Mouse (Mus musculus) CH12.LX (cell line): ENCODE data around the gene Ctsj. TPM values are rescaled to one million over a fixed set of nuclear protein-coding genes. Genes with fewer than 3 reads are reported as not detected.

ENCODE experiments used
- DNase-seq: peaks from one replicate; pipeline ENCODE4 v3.0.0-alpha.2; 2013; ENCODE audit errors: extremely low read depth
- H3K27ac ChIP-seq: 2 replicates; pipeline ENCODE4 v1.5.1; 2012; ENCODE audit warnings: low read depth, mild to moderate bottlenecking, control low read depth, moderate library complexity; ENCODE audit not compliant: insufficient read depth
- H3K27me3 ChIP-seq: replicated peaks from 2 replicates; pipeline ENCODE3; 2012; ENCODE audit warnings: inconsistent platforms
- H3K36me3 ChIP-seq, 2 experiments: replicated peaks in 1 of 2; 2 replicates each; pipeline versions ENCODE3 to v1.6.1; 2012; ENCODE audit warnings: inconsistent platforms in 1 of 2, low read length in 1 of 2, mild to moderate bottlenecking in 1 of 2, mixed read lengths in 1 of 2, moderate library complexity in 1 of 2; ENCODE audit not compliant: control insufficient read depth in 1 of 2, insufficient read depth in 1 of 2
- H3K4me1 ChIP-seq, 2 experiments: 2 replicates each; pipeline ENCODE4 v1.6.1; 2012; ENCODE audit warnings: inconsistent platforms in 1 of 2, moderate library complexity in 1 of 2; ENCODE audit not compliant: insufficient read depth in 2 of 2, control insufficient read depth in 1 of 2
- H3K4me2 ChIP-seq: 2 replicates; pipeline ENCODE4 v1.6.1; 2012; ENCODE audit warnings: low read depth, mild to moderate bottlenecking, control low read depth; ENCODE audit not compliant: poor library complexity, insufficient read depth, severe bottlenecking
- H3K4me3 ChIP-seq, 3 experiments: fragments of 150-350 bp in 1 of 3; sonication (generic) in 1 of 3; replicated peaks in 1 of 3; 2 replicates each; pipeline versions ENCODE3 to v1.5.1; 2011 to 2012; ENCODE audit warnings: low read depth in 2 of 3, low read length in 2 of 3, mild to moderate bottlenecking in 2 of 3, moderate library complexity in 2 of 3, control low read depth in 1 of 3, improper control_type of control experiment in 1 of 3, inconsistent platforms in 1 of 3, mixed read lengths in 1 of 3; ENCODE audit not compliant: poor library complexity in 1 of 3
- H3K79me2 ChIP-seq: replicated peaks from 2 replicates; pipeline ENCODE4 v1.6.1; 2012; ENCODE audit warnings: mild to moderate bottlenecking, moderate library complexity; ENCODE audit not compliant: control insufficient read depth, poor library complexity, insufficient read depth, severe bottlenecking; ENCODE audit errors: extremely low read depth
- H3K9ac ChIP-seq: 2 replicates; pipeline ENCODE4 v1.6.1; 2012; ENCODE audit warnings: low read depth, mild to moderate bottlenecking, control low read depth, moderate library complexity; ENCODE audit not compliant: insufficient read depth
- H3K9me3 ChIP-seq: replicated peaks from 2 replicates; pipeline ENCODE3; 2012; ENCODE audit warnings: low read length, inconsistent platforms, mixed read lengths
- CHD1 ChIP-seq: IDR thresholded peaks from 2 replicates; pipeline ENCODE4 v1.6.1; 2012; ENCODE audit warnings: low read depth, low read length, improper control_type of control experiment, inconsistent platforms
- CHD2 ChIP-seq: IDR thresholded peaks from 2 replicates; pipeline ENCODE4 v1.6.1; 2011; ENCODE audit warnings: low read length, improper control_type of control experiment
- CTCF ChIP-seq, 2 experiments: IDR thresholded peaks in 1 of 2; conservative IDR thresholded peaks in 1 of 2; 2 replicates each; pipeline ENCODE4 v1.5.1; 2011 to 2012; ENCODE audit warnings: low read depth in 2 of 2, low read length in 2 of 2, improper control_type of control experiment in 1 of 2, inconsistent platforms in 1 of 2, mild to moderate bottlenecking in 1 of 2, moderate library complexity in 1 of 2
- ETS1 ChIP-seq: conservative IDR thresholded peaks from 2 replicates; pipeline ENCODE4 v1.6.1; 2012; ENCODE audit warnings: low read depth, mild to moderate bottlenecking, inconsistent platforms, low read length, improper control_type of control experiment, moderate library complexity
- GABPA ChIP-seq: IDR thresholded peaks from 2 replicates; pipeline ENCODE4 v1.6.1; 2012; ENCODE audit warnings: low read depth, low read length, improper control_type of control experiment, inconsistent platforms; ENCODE audit not compliant: insufficient replicate concordance
- HCFC1 ChIP-seq: IDR thresholded peaks from 2 replicates; pipeline ENCODE4 v1.6.1; 2012; ENCODE audit warnings: low read depth, mild to moderate bottlenecking, inconsistent platforms, low read length, improper control_type of control experiment
- JUND ChIP-seq: conservative IDR thresholded peaks from 2 replicates; pipeline ENCODE4 v1.6.1; 2011; ENCODE audit warnings: low read depth, low read length, improper control_type of control experiment
- KAT2A ChIP-seq: IDR thresholded peaks from 2 replicates; pipeline ENCODE4 v1.6.1; 2012; ENCODE audit warnings: low read length, improper control_type of control experiment, inconsistent platforms; ENCODE audit not compliant: insufficient replicate concordance
- MAFK ChIP-seq: IDR thresholded peaks from 2 replicates; pipeline ENCODE4 v1.6.1; 2011; ENCODE audit warnings: low read length, improper control_type of control experiment; ENCODE audit not compliant: insufficient replicate concordance
- MAX ChIP-seq: IDR thresholded peaks from 2 replicates; pipeline ENCODE4 v1.6.1; 2011; ENCODE audit warnings: low read length, improper control_type of control experiment
- MEF2A ChIP-seq: IDR thresholded peaks from 2 replicates; pipeline ENCODE4 v1.6.1; 2014; ENCODE audit warnings: low read depth, mild to moderate bottlenecking, inconsistent platforms, low read length, improper control_type of control experiment, borderline replicate concordance
- MXI1 ChIP-seq: IDR thresholded peaks from 2 replicates; pipeline ENCODE4 v1.6.1; 2011; ENCODE audit warnings: mild to moderate bottlenecking, low read depth, low read length, improper control_type of control experiment
- MYC ChIP-seq: IDR thresholded peaks from 2 replicates; pipeline ENCODE4 v1.6.1; 2011; ENCODE audit warnings: low read depth, mild to moderate bottlenecking, improper control_type of control experiment, low read length
- NELFE ChIP-seq: IDR thresholded peaks from 2 replicates; pipeline ENCODE4 v1.6.1; 2011; ENCODE audit warnings: low read depth, low read length, improper control_type of control experiment
- NRF1 ChIP-seq: IDR thresholded peaks from 2 replicates; pipeline ENCODE4 v1.6.1; 2014; ENCODE audit warnings: low read depth, mild to moderate bottlenecking, inconsistent platforms, low read length, improper control_type of control experiment, moderate library complexity
- POLR2A ChIP-seq: IDR thresholded peaks from 2 replicates; pipeline ENCODE4 v1.6.1; 2011; ENCODE audit warnings: low read depth, mild to moderate bottlenecking, improper control_type of control experiment, low read length
- POLR2AphosphoS2 ChIP-seq: IDR thresholded peaks from 2 replicates; pipeline ENCODE4 v1.6.1; 2011; ENCODE audit warnings: low read depth, low read length, improper control_type of control experiment
- RAD21 ChIP-seq: IDR thresholded peaks from 2 replicates; pipeline ENCODE4 v1.6.1; 2011; ENCODE audit warnings: low read depth, mild to moderate bottlenecking, low read length, improper control_type of control experiment, moderate library complexity
- RCOR1 ChIP-seq: conservative IDR thresholded peaks from 2 replicates; pipeline ENCODE4 v1.6.1; 2012; ENCODE audit warnings: low read depth, mild to moderate bottlenecking, inconsistent platforms, low read length, improper control_type of control experiment
- SIN3A ChIP-seq: IDR thresholded peaks from 2 replicates; pipeline ENCODE4 v1.6.1; 2012; ENCODE audit warnings: low read length, improper control_type of control experiment, inconsistent platforms
- TCF12 ChIP-seq: IDR thresholded peaks from 2 replicates; pipeline ENCODE4 v1.6.1; 2014; ENCODE audit warnings: low read depth, mild to moderate bottlenecking, inconsistent platforms, low read length, improper control_type of control experiment
- UBTF ChIP-seq: IDR thresholded peaks from 2 replicates; pipeline ENCODE4 v1.6.1; 2012; ENCODE audit warnings: low read depth, mild to moderate bottlenecking, inconsistent platforms, low read length, improper control_type of control experiment, moderate library complexity
- USF1 ChIP-seq: IDR thresholded peaks from 2 replicates; pipeline ENCODE4 v1.6.1; 2014; ENCODE audit warnings: low read depth, mild to moderate bottlenecking, inconsistent platforms, low read length, improper control_type of control experiment
- USF2 ChIP-seq: conservative IDR thresholded peaks from 2 replicates; pipeline ENCODE4 v1.6.1; 2011; ENCODE audit warnings: low read depth, low read length, improper control_type of control experiment
- ZC3H11A ChIP-seq: IDR thresholded peaks from 2 replicates; pipeline ENCODE4 v1.6.1; 2012; ENCODE audit warnings: low read depth, mild to moderate bottlenecking, inconsistent platforms, low read length, improper control_type of control experiment
- ZKSCAN1 ChIP-seq: IDR thresholded peaks from 2 replicates; pipeline ENCODE4 v1.6.1; 2012; ENCODE audit warnings: low read depth, inconsistent platforms, low read length, improper control_type of control experiment, borderline replicate concordance
- ZMIZ1 ChIP-seq: IDR thresholded peaks from 2 replicates; pipeline ENCODE4 v1.6.1; 2012; ENCODE audit warnings: low read depth, mild to moderate bottlenecking, inconsistent platforms, low read length, improper control_type of control experiment
- dilution Hi-C: fragments of 300-500 bp; cut with MboI; formaldehyde crosslinking; loops from 2 replicates; pipeline ENCODE4 v1.14.3; 2020; ENCODE audit warnings: low sequenced_read_pairs; ENCODE audit not compliant: extremely low pct_unique_long_range_greater_than_20kb, extremely low pct_ligation_motif_present
- in situ Hi-C: fragments of 300-500 bp; cut with MboI; formaldehyde crosslinking; loops from 3 replicates; pipeline ENCODE4 v1.14.3; 2019; ENCODE audit warnings: low sequenced_read_pairs, low pct_ligation_motif_present, low pct_unique_long_range_greater_than_20kb, mixed read lengths
- polyA plus RNA-seq: library from polyadenylated mRNA; unstranded; fragments of >175 nt; gene quantifications from 2 replicates; pipeline ENCODE4 v1.2.1, GENCODE M21; 2012; ENCODE audit warnings: low read depth; ENCODE audit not compliant: insufficient read length
- total RNA-seq, 2 experiments: library from RNA; depleted of rRNA; stranded (reverse); fragments of 300-350 nt in 1 of 2; fragments of >200 nt in 1 of 2; gene quantifications; 2 replicates each; pipeline ENCODE4 v1.2.3; 2012 to 2014

The Ctsj gene
- total RNA-seq (2012; rRNA removed): not detected in 2 replicates
- total RNA-seq (2014; rRNA removed): not detected in 2 replicates
- polyA plus RNA-seq: not detected in 2 replicates

GRCm38 (mm10) chr13:61005859-61006258, at the start of gene Ctsj:
Gene Ctsj, minus strand, starts transcription at chr13:61005959.
- Histone ChIP-seq H3K79me2 (no peaks in the 10 kb centered on the region), H3K4me1 (no peaks in the 10 kb centered on the region), H3K4me3 (no peak within 1 kb of the TSS), H3K27me3 (no peaks in the 10 kb centered on the region), H3K27ac (no peak within 1 kb of the TSS), H3K36me3 (no peaks in the 10 kb centered on the region), H3K9ac (no peak within 1 kb of the TSS), H3K9me3 (peaks cover 47% of the 10 kb centered on the region), H3K4me2 (no peak within 1 kb of the TSS)
- dilution Hi-C loops: no loop called here
- no peak for DNase-seq
- in situ Hi-C loops: no loop called here
- no peak for TF ChIP-seq MYC
- no peak for TF ChIP-seq MAX
- no peak for TF ChIP-seq GABPA
- no peak for TF ChIP-seq POLR2AphosphoS2
- no peak for TF ChIP-seq HCFC1
- no peak for TF ChIP-seq NRF1
- no peak for TF ChIP-seq JUND
- no peak for TF ChIP-seq RCOR1
- no peak for TF ChIP-seq NELFE
- no peak for TF ChIP-seq MEF2A
- no peak for TF ChIP-seq ETS1
- TF ChIP-seq CTCF (conservative IDR thresholded peaks at IDR 0.05 in 1 of 2, IDR thresholded peaks at IDR 0.05 in 1 of 2; ENCODE audit: low read depth in 2 of 2, low read length in 2 of 2): no peak
- no peak for TF ChIP-seq ZMIZ1
- TF ChIP-seq UBTF: no peak
- no peak for TF ChIP-seq USF1
- TF ChIP-seq SIN3A: no peak
- no peak for TF ChIP-seq TCF12
- no peak for TF ChIP-seq USF2
- TF ChIP-seq KAT2A: no peak
- no peak for TF ChIP-seq POLR2A

GRCm38 (mm10) chr13:61040531-61040930, 34.8 kb upstream of the Ctsj start, which contains the start of gene Ctsq:
Gene Ctsq, minus strand, starts transcription at chr13:61040631.
- in situ Hi-C loops: no loop called here
- H3K4me1 ChIP-seq: no peaks in the 10 kb centered on the region
- H3K27me3 ChIP-seq: no peaks in the 10 kb centered on the region
- no peak within 1 kb of the TSS for H3K4me3 ChIP-seq
- H3K9ac ChIP-seq: no peak within 1 kb of the TSS
- dilution Hi-C loops: no loop called here
- no peak within 1 kb of the TSS for H3K27ac ChIP-seq
- H3K36me3 ChIP-seq: no peaks in the 10 kb centered on the region
- no peaks in the 10 kb centered on the region for H3K79me2 ChIP-seq
- H3K9me3 ChIP-seq: peaks cover 25% of the 10 kb centered on the region
- no peak for DNase-seq
- TF ChIP-seq MYC (no peak), ZC3H11A (no peak), CTCF (conservative IDR thresholded peaks at IDR 0.05 in 1 of 2, IDR thresholded peaks at IDR 0.05 in 1 of 2; ENCODE audit: low read depth in 2 of 2, low read length in 2 of 2) (no peak), CHD1 (no peak), TCF12 (no peak), HCFC1 (no peak), USF1 (no peak), CHD2 (no peak), POLR2AphosphoS2 (no peak), RAD21 (no peak), POLR2A (no peak), MAFK (no peak), ETS1 (no peak), ZMIZ1 (no peak), MXI1 (no peak), ZKSCAN1 (no peak)
- no peak within 1 kb of the TSS for H3K4me2 ChIP-seq
